8 mouse cellular contexts compared by ENCODE assay signal in genomic region chr7:35215225-35215624, GRCm38 (mm10). TPM values are rescaled to one million over a fixed set of nuclear protein-coding genes. Genes with fewer than 3 reads are reported as not detected.
DNase-seq lines count a peak whose midpoint lies in the region; ATAC-seq and TF ChIP-seq lines count a peak whose summit lies in the region.

Lrp3 (minus strand) TSS chr7:35215498.

- H3K4me1 ChIP-seq in ES-Bruce4 (ENCODE audit: control insufficient read depth, insufficient read depth, low read length), result no peaks in the 10 kb centered on the region
- peaks cover 18% of the 10 kb centered on the region for H3K4me1 ChIP-seq in forebrain, embryonic 16.5 days (replicated peaks; ENCODE audit: control insufficient read depth, insufficient read depth, low read length)
- 0 out of 2 replicates have a peak, but pooled peaks cover 4% of the 10 kb centered on the region for H3K4me1 ChIP-seq in lung, embryonic 14.5 days (ENCODE audit: insufficient read depth)

- H3K27ac ChIP-seq in ES-Bruce4 (ENCODE audit: insufficient read depth, low read length), result no peak within 1 kb of the TSS
- peak within 1 kb of the TSS; percentile 87 for H3K27ac ChIP-seq in forebrain, embryonic 16.5 days (ENCODE audit: low read length)
- H3K27ac ChIP-seq in lung, embryonic 14.5 days (ENCODE audit: low read depth), result no peak within 1 kb of the TSS; the same call in 1 of the 2 replicates

- no peaks in the 10 kb centered on the region for H3K36me3 ChIP-seq in ES-Bruce4 (ENCODE audit: control insufficient read depth, insufficient read depth, low read length, poor library complexity, severe bottlenecking)
- peaks cover 13% of the 10 kb centered on the region for H3K36me3 ChIP-seq in forebrain, embryonic 16.5 days (ENCODE audit: control insufficient read depth, insufficient read depth)
- H3K36me3 ChIP-seq in lung, embryonic 14.5 days (ENCODE audit: insufficient read depth), result peaks cover 9% of the 10 kb centered on the region; the same call in 1 of the 2 replicates

- no peaks in the 10 kb centered on the region for H3K9me3 ChIP-seq in ES-Bruce4 (replicated peaks; ENCODE audit: control insufficient read depth, insufficient read depth, low read length, poor library complexity, severe bottlenecking)
- H3K9me3 ChIP-seq in forebrain, embryonic 16.5 days (ENCODE audit: control insufficient read depth, low read length), result no peaks in the 10 kb centered on the region
- no peaks in the 10 kb centered on the region for H3K9me3 ChIP-seq in lung, embryonic 14.5 days (ENCODE audit: low read depth, low read length)

- under 1% methylated on average over 46 of the region's 53 CpGs for WGBS in forebrain, embryonic 16.5 days
- 1% methylated on average over 46 of the region's 53 CpGs for WGBS in lung, embryonic 14.5 days

- no peak for TF ChIP-seq EP300 in ES-Bruce4 (IDR thresholded peaks at IDR 0.05; ENCODE audit: insufficient read depth, low read depth, low read length)

- intact Hi-C loops in heart, postnatal 36 days (cut with DNase I), result loop anchor here (2.0 kb wide), 1 partner anchor 20 kb away; no protein-coding TSS in a partner anchor

- TF ChIP-seq CTCF in ES-Bruce4 (IDR thresholded peaks at IDR 0.05; ENCODE audit: low read depth, low read length), result no peak
- no peak for TF ChIP-seq CTCF in lung, embryonic 14.5 days (IDR thresholded peaks at IDR 0.05; ENCODE audit: low read depth)

- peak within 1 kb of the TSS; percentile 86 for H3K9ac ChIP-seq in ES-Bruce4 (ENCODE audit: low read depth, poor library complexity, severe bottlenecking)
- H3K9ac ChIP-seq in forebrain, embryonic 16.5 days (replicated peaks; ENCODE audit: low read depth, low read length), result peak within 1 kb of the TSS; percentile 96
- H3K9ac ChIP-seq in lung, embryonic 14.5 days, result peak within 1 kb of the TSS; percentile 71

- H3K27me3 ChIP-seq in ES-Bruce4 (ENCODE audit: control insufficient read depth, insufficient read depth, low read length, poor library complexity, severe bottlenecking), result no peaks in the 10 kb centered on the region
- no peaks in the 10 kb centered on the region for H3K27me3 ChIP-seq in forebrain, embryonic 16.5 days (replicated peaks; ENCODE audit: control insufficient read depth, insufficient read depth, low read length)
- H3K27me3 ChIP-seq in lung, embryonic 14.5 days (ENCODE audit: insufficient read depth, low read length), result no peaks in the 10 kb centered on the region

- ATAC-seq in forebrain, embryonic 16.5 days, result peak; percentile 89
- ATAC-seq in lung, embryonic 14.5 days (ENCODE audit: insufficient read depth), result peak; percentile 95

- peak; percentile 83 for DNase-seq in cerebellum, adult 11-12 months
- peak; percentile 68 to 73 for DNase-seq in heart, postnatal 36 days
- DNase-seq in layer of hippocampus, adult 9-11 months, result peak; percentile 55
- peak; percentile 91 for DNase-seq in lung, embryonic 14.5 days
- DNase-seq in retina, adult 2 months (ENCODE audit: low read depth, low spot score), result peak; percentile 29
- no peak for DNase-seq in thymus, postnatal 25 days

- H3K4me3 ChIP-seq in ES-Bruce4 (ENCODE audit: low read depth, low read length), result peak within 1 kb of the TSS; percentile 62
- peak within 1 kb of the TSS; percentile 90 for H3K4me3 ChIP-seq in forebrain, embryonic 16.5 days (replicated peaks; ENCODE audit: low read length)
- peak within 1 kb of the TSS; percentile 61 for H3K4me3 ChIP-seq in lung, embryonic 14.5 days (ENCODE audit: low read depth, low read length)

- peak within 1 kb of the TSS; percentile 55 for H3K4me2 ChIP-seq in forebrain, embryonic 16.5 days (ENCODE audit: low read length)
- peak within 1 kb of the TSS; percentile 82 for H3K4me2 ChIP-seq in lung, embryonic 14.5 days

- TF ChIP-seq POLR2A in ES-Bruce4 (IDR thresholded peaks at IDR 0.05; ENCODE audit: insufficient read depth, low read length), result no peak

RNA-seq across cellular contexts. Expression of gene Lrp3, which starts in this region (rescaled TPM):
- 3.2 and 3.6 TPM in 2 replicates for polyA plus RNA-seq in ES-Bruce4 (2011; ENCODE audit: insufficient read depth, insufficient read length, low read depth, missing spikeins)
- polyA plus RNA-seq in forebrain, embryonic 16.5 days (2015; fragmentation: Nextera tagmentation; extraction: Ambion mirVana), result 20.3 and 27.3 TPM in 2 replicates
- total RNA-seq in heart, postnatal 36 days (2021), result 1 to 10 TPM; 8.2 to 9.5 TPM
- 8.2 and 11.2 TPM in 2 replicates for polyA plus RNA-seq in lung, embryonic 14.5 days (2014; fragmentation: Nextera tagmentation; extraction: Ambion mirVana)
